Mouse (Mus musculus): ENCODE measurements around the gene Pdzrn3. TPM values are rescaled to one million over a fixed set of nuclear protein-coding genes. Genes with fewer than 3 reads are reported as not detected.

Pdzrn3 gene
- polyA plus RNA-seq, 1 experiment = 2.8 TPM

GRCm38 (mm10) chr6:101384476-101384875, 6.8 kb upstream of the Pdzrn3 start:
- WGBS = 92% methylated on average over 6 of the region's 6 CpGs
- no peak for DNase-seq
- no peak for TF ChIP-seq CTCF (IDR thresholded peaks at IDR 0.05; ENCODE audit: borderline replicate concordance, control insufficient read depth, extremely low read depth, insufficient read depth, low read length, poor library complexity)

GRCm38 (mm10) chr6:101382891-101383290, 5.2 kb upstream of the Pdzrn3 start:
- TF ChIP-seq CTCF (IDR thresholded peaks at IDR 0.05; ENCODE audit: borderline replicate concordance, control insufficient read depth, extremely low read depth, insufficient read depth, low read length, poor library complexity) (no peak), POLR2A (IDR thresholded peaks at IDR 0.05; ENCODE audit: control insufficient read depth, extremely low read depth, insufficient read depth, low read length, poor library complexity) (no peak)
- Histone ChIP-seq H3K4me3 (ENCODE audit: control insufficient read depth, insufficient read depth, low read length) (no peak overlapping the region), H3K36me3 (ENCODE audit: control insufficient read depth, insufficient read depth, low read length) (no peaks in the 10 kb centered on the region), H3K4me1 (replicated peaks; ENCODE audit: control insufficient read depth, insufficient read depth, low read length) (no peaks in the 10 kb centered on the region), H3K27ac (ENCODE audit: control insufficient read depth, insufficient read depth, low read length) (no peak overlapping the region), H3K27me3 (ENCODE audit: control insufficient read depth, insufficient read depth, low read length) (no peaks in the 10 kb centered on the region)
- 90% methylated on average over 4 of the region's 4 CpGs for WGBS
- no peak for DNase-seq

More at GRCm38 (mm10) chr6:101384476-101384875, 6.8 kb upstream of the Pdzrn3 start:
- Histone ChIP-seq H3K36me3 (ENCODE audit: control insufficient read depth, insufficient read depth, low read length) (no peaks in the 10 kb centered on the region), H3K27me3 (ENCODE audit: control insufficient read depth, insufficient read depth, low read length) (no peaks in the 10 kb centered on the region), H3K27ac (ENCODE audit: control insufficient read depth, insufficient read depth, low read length) (no peak overlapping the region), H3K4me1 (replicated peaks; ENCODE audit: control insufficient read depth, insufficient read depth, low read length) (no peaks in the 10 kb centered on the region), H3K4me3 (ENCODE audit: control insufficient read depth, insufficient read depth, low read length) (no peak overlapping the region)

GRCm38 (mm10) chr6:101379546-101379945, 1.8 kb upstream of the Pdzrn3 start:
- H3K4me3 ChIP-seq (ENCODE audit: control insufficient read depth, insufficient read depth, low read length) = no peak overlapping the region
- H3K27me3 ChIP-seq (ENCODE audit: control insufficient read depth, insufficient read depth, low read length) = no peaks in the 10 kb centered on the region
- DNase-seq = no peak
- H3K27ac ChIP-seq (ENCODE audit: control insufficient read depth, insufficient read depth, low read length) = no peak overlapping the region
- no peak for TF ChIP-seq CTCF (IDR thresholded peaks at IDR 0.05; ENCODE audit: borderline replicate concordance, control insufficient read depth, extremely low read depth, insufficient read depth, low read length, poor library complexity)
- no peak for TF ChIP-seq POLR2A (IDR thresholded peaks at IDR 0.05; ENCODE audit: control insufficient read depth, extremely low read depth, insufficient read depth, low read length, poor library complexity)
- H3K4me1 ChIP-seq (replicated peaks; ENCODE audit: control insufficient read depth, insufficient read depth, low read length) = no peaks in the 10 kb centered on the region
- H3K36me3 ChIP-seq (ENCODE audit: control insufficient read depth, insufficient read depth, low read length) = no peaks in the 10 kb centered on the region
- 77% methylated on average over 3 of the region's 3 CpGs for WGBS

GRCm38 (mm10) chr6:101377935-101378609, 375 bp upstream of the Pdzrn3 start:
- DNase-seq = no peak
- no peak overlapping the region for H3K27ac ChIP-seq (ENCODE audit: control insufficient read depth, insufficient read depth, low read length)
- TF ChIP-seq CTCF (IDR thresholded peaks at IDR 0.05; ENCODE audit: borderline replicate concordance, control insufficient read depth, extremely low read depth, insufficient read depth, low read length, poor library complexity) (no peak), POLR2A (IDR thresholded peaks at IDR 0.05; ENCODE audit: control insufficient read depth, extremely low read depth, insufficient read depth, low read length, poor library complexity) (no peak)
- no peak overlapping the region for H3K4me3 ChIP-seq (ENCODE audit: control insufficient read depth, insufficient read depth, low read length)
- H3K4me1 ChIP-seq (replicated peaks; ENCODE audit: control insufficient read depth, insufficient read depth, low read length) = no peaks in the 10 kb centered on the region
- H3K27me3 ChIP-seq (ENCODE audit: control insufficient read depth, insufficient read depth, low read length) = no peaks in the 10 kb centered on the region
- WGBS = 3% methylated on average over 29 of the region's 29 CpGs
- H3K36me3 ChIP-seq (ENCODE audit: control insufficient read depth, insufficient read depth, low read length) = no peaks in the 10 kb centered on the region

DNA sequence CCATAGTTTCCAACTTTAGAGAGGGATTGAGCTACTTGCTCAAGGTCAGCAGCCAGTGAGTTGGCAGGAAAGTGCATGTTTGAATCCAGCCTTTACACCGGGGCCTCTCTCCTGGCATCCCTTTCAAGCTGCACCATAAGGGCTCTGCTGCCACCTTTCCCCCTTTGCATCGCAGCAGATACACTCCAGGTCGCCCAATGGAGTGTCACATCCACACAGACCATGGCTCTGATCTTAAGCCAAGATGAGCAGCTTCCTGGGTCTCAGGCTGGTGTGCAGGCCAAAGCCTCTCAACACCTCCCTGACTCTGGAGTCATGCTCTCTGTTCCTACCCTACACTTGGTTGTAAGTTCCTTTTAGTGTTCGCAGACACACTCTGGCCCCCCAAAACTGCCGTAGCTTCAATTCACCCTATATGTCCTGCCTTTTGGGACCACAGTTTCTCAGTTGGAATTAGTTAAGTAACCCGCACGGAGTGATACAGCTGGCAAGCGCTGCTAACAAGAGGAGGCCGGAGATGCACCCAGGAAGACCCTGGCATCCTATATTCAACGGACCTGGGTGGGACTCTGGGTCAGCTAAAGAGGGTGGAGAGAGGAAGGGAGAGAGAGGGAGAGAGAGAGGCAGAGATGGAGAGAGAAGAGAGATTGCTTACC, 1.1 kb downstream of the Pdzrn3 start:
- WGBS = 45% methylated on average over 10 of the region's 10 CpGs
- no peaks in the 10 kb centered on the region for H3K27me3 ChIP-seq (ENCODE audit: control insufficient read depth, insufficient read depth, low read length)
- DNase-seq = no peak
- H3K4me3 ChIP-seq (ENCODE audit: control insufficient read depth, insufficient read depth, low read length) = no peak overlapping the region
- H3K4me1 ChIP-seq (replicated peaks; ENCODE audit: control insufficient read depth, insufficient read depth, low read length) = no peaks in the 10 kb centered on the region
- H3K36me3 ChIP-seq (ENCODE audit: control insufficient read depth, insufficient read depth, low read length) = no peaks in the 10 kb centered on the region
- TF ChIP-seq POLR2A (IDR thresholded peaks at IDR 0.05; ENCODE audit: control insufficient read depth, extremely low read depth, insufficient read depth, low read length, poor library complexity) = no peak
- TF ChIP-seq CTCF (IDR thresholded peaks at IDR 0.05; ENCODE audit: borderline replicate concordance, control insufficient read depth, extremely low read depth, insufficient read depth, low read length, poor library complexity) = no peak
- H3K27ac ChIP-seq (ENCODE audit: control insufficient read depth, insufficient read depth, low read length) = no peak overlapping the region

DNA sequence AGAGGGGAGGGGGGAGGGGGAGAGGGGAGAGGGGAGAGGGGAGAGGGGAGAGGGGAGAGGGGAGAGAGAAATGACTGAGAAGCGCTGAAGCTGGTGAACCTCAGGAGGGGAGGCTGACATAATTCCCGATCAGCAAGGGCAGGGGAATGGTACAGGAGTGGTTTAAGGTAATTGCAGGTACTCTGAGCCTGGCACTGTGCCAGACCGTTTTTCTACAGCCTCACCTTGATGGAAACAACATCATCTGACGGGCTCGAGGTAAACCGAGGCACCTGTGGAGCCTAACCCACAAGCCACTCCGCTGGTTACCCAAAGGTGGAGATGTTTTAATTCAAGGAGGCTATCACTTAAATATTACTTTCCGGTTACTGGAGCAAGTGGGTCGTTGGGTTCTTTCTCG, 1.6 kb downstream of the Pdzrn3 start:
- TF ChIP-seq CTCF (IDR thresholded peaks at IDR 0.05; ENCODE audit: borderline replicate concordance, control insufficient read depth, extremely low read depth, insufficient read depth, low read length, poor library complexity) (no peak), POLR2A (IDR thresholded peaks at IDR 0.05; ENCODE audit: control insufficient read depth, extremely low read depth, insufficient read depth, low read length, poor library complexity) (no peak)
- H3K4me1 ChIP-seq (replicated peaks; ENCODE audit: control insufficient read depth, insufficient read depth, low read length) = no peaks in the 10 kb centered on the region
- no peaks in the 10 kb centered on the region for H3K36me3 ChIP-seq (ENCODE audit: control insufficient read depth, insufficient read depth, low read length)
- no peak for DNase-seq
- no peak overlapping the region for H3K4me3 ChIP-seq (ENCODE audit: control insufficient read depth, insufficient read depth, low read length)
- WGBS = 76% methylated on average over 10 of the region's 10 CpGs
- no peaks in the 10 kb centered on the region for H3K27me3 ChIP-seq (ENCODE audit: control insufficient read depth, insufficient read depth, low read length)
- no peak overlapping the region for H3K27ac ChIP-seq (ENCODE audit: control insufficient read depth, insufficient read depth, low read length)
